Mouse (Mus musculus) myocyte (in vitro differentiated cells): ENCODE measurements around the gene Aarsd1. TPM values are rescaled to one million over a fixed set of nuclear protein-coding genes. Genes with fewer than 3 reads are reported as not detected.

Experiments
- H3K27me3 ChIP-seq: one replicate; pipeline ENCODE4 v1.6.1; 2011; ENCODE audit not compliant: control insufficient read depth, insufficient read depth, insufficient read length
- H3K36me3 ChIP-seq: one replicate; pipeline ENCODE4 v1.6.1; 2011; ENCODE audit not compliant: control insufficient read depth, insufficient read depth
- H3K4me2 ChIP-seq: one replicate; pipeline ENCODE4 v1.6.1; 2011; ENCODE audit warnings: low read depth, control low read depth
- H3K4me3 ChIP-seq: one replicate; pipeline ENCODE4 v1.5.1; 2011; ENCODE audit warnings: mild to moderate bottlenecking, control low read depth, moderate library complexity
- H3K79me2 ChIP-seq: one replicate; pipeline ENCODE4 v1.6.1; 2011; ENCODE audit not compliant: control insufficient read depth, insufficient read depth
- H3ac ChIP-seq: one replicate; pipeline ENCODE4 v1.6.1; 2011; ENCODE audit not compliant: control insufficient read depth, insufficient read length
- CEBPB ChIP-seq: IDR thresholded peaks from 2 replicates; pipeline ENCODE4 v1.6.1; 2011; ENCODE audit warnings: mild to moderate bottlenecking, moderate library complexity; ENCODE audit not compliant: poor library complexity, insufficient read depth, severe bottlenecking
- E2F4 ChIP-seq: IDR thresholded peaks from one replicate; pipeline ENCODE4 v1.6.1; 2011; ENCODE audit warnings: mild to moderate bottlenecking, control low read depth, moderate library complexity; ENCODE audit not compliant: insufficient read depth
- MAX ChIP-seq: IDR thresholded peaks from one replicate; pipeline ENCODE4 v1.6.1; 2011; ENCODE audit warnings: low read depth, mild to moderate bottlenecking, control low read depth
- MYOD1 ChIP-seq, 3 experiments: IDR thresholded peaks; one replicate each; pipeline ENCODE4 v1.6.1; 2011; ENCODE audit warnings: control low read depth in 2 of 3, low read depth in 2 of 3, mild to moderate bottlenecking in 2 of 3, moderate library complexity in 1 of 3; ENCODE audit not compliant: insufficient read length in 2 of 3, control insufficient read depth in 1 of 3
- MYOG ChIP-seq, 3 experiments: IDR thresholded peaks; one replicate each; pipeline ENCODE4 v1.6.1; 2011; ENCODE audit warnings: control low read depth in 2 of 3, low read depth in 2 of 3, mild to moderate bottlenecking in 2 of 3; ENCODE audit not compliant: insufficient read length in 2 of 3, control insufficient read depth in 1 of 3, insufficient read depth in 1 of 3
- POLR2A ChIP-seq: IDR thresholded peaks from one replicate; pipeline ENCODE4 v1.6.1; 2011; ENCODE audit warnings: low read depth, mild to moderate bottlenecking, control low read depth, moderate library complexity; ENCODE audit not compliant: insufficient read length
- POLR2AphosphoS2 ChIP-seq: IDR thresholded peaks from one replicate; pipeline ENCODE4 v1.6.1; 2011; ENCODE audit warnings: low read depth, control low read depth; ENCODE audit not compliant: insufficient read length
- REST ChIP-seq: IDR thresholded peaks from one replicate; pipeline ENCODE4 v1.6.1; 2011; ENCODE audit warnings: mild to moderate bottlenecking, control low read depth, moderate library complexity; ENCODE audit not compliant: insufficient read depth, insufficient read length
- SRF ChIP-seq: IDR thresholded peaks from one replicate; pipeline ENCODE4 v1.6.1; 2011; ENCODE audit warnings: low read depth; ENCODE audit not compliant: control insufficient read depth, insufficient read length
- TCF12 ChIP-seq: IDR thresholded peaks from one replicate; pipeline ENCODE4 v1.6.1; 2011; ENCODE audit warnings: mild to moderate bottlenecking, control low read depth; ENCODE audit not compliant: poor library complexity, insufficient read depth, severe bottlenecking
- TCF3 ChIP-seq: IDR thresholded peaks from one replicate; pipeline ENCODE4 v1.6.1; 2011; ENCODE audit warnings: low read depth, control low read depth; ENCODE audit not compliant: insufficient read length
- USF1 ChIP-seq: IDR thresholded peaks from one replicate; pipeline ENCODE4 v1.6.1; 2011; ENCODE audit warnings: low read depth, mild to moderate bottlenecking, control low read depth, moderate library complexity
- polyA plus RNA-seq: library from polyadenylated mRNA; unstranded; fragments of >200 nt; fragmentation: generic; extraction: Trizol; gene quantifications from one replicate; pipeline ENCODE4 v1.2.1, GENCODE M21; 2012; ENCODE audit warnings: missing spikeins

The Aarsd1 gene
- polyA plus RNA-seq, 1 experiment, result 31.2 TPM

GRCm38 (mm10) chr11:101435831-101436230 lies 18.4 kb upstream of the Aarsd1 start:
- no peak for TF ChIP-seq USF1
- no peak for TF ChIP-seq REST
- no peak for TF ChIP-seq MYOG (IDR thresholded peaks at IDR 0.05; ENCODE audit: control insufficient read depth in 1 of 3, insufficient read depth in 1 of 3, insufficient read length in 2 of 3, low read depth in 2 of 3)
- TF ChIP-seq MAX, result no peak
- TF ChIP-seq MYOD1 (IDR thresholded peaks at IDR 0.05; ENCODE audit: control insufficient read depth in 1 of 3, insufficient read length in 2 of 3, low read depth in 2 of 3), result no peak
- no peak for TF ChIP-seq CEBPB
- no peak for TF ChIP-seq TCF3
- TF ChIP-seq POLR2A, result no peak
- TF ChIP-seq TCF12, result no peak
- TF ChIP-seq E2F4, result no peak
- no peak for TF ChIP-seq POLR2AphosphoS2
- no peak for TF ChIP-seq SRF
- Histone ChIP-seq H3K27me3 (no peaks in the 10 kb centered on the region), H3K4me3 (no peak overlapping the region), H3K4me2 (no peak overlapping the region), H3K36me3 (peaks cover 4% of the 10 kb centered on the region), H3K79me2 (no peaks in the 10 kb centered on the region), H3ac (no peak overlapping the region)

DNA sequence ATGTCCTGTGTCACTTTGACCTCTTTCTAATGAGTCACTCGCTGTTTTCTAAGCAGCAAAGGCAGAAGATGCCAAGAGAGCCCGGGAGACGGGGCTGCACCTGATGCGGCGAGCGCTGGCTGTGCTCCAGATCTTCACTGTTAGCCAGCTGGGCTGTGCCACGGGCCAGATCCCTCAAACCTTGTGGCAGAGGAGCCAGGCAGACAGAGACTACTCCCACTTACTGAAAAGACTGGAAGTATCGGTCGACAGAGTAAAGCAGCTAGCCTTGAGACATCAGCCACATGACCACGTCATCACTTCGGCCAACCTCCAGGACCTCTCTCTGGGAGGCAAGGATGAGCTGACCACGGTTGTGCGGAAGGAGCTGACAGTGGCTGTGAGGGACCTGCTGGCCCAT lies 16.0 kb upstream of the Aarsd1 start:
- Histone ChIP-seq H3K4me3 (no peak overlapping the region), H3K36me3 (peaks cover 4% of the 10 kb centered on the region)
- no peak for TF ChIP-seq SRF
- TF ChIP-seq TCF12, result no peak
- no peak for TF ChIP-seq MYOD1 (IDR thresholded peaks at IDR 0.05; ENCODE audit: control insufficient read depth in 1 of 3, insufficient read length in 2 of 3, low read depth in 2 of 3)
- no peak for TF ChIP-seq POLR2AphosphoS2
- no peak for TF ChIP-seq MAX
- no peak for TF ChIP-seq POLR2A
- no peak for TF ChIP-seq REST
- no peak for TF ChIP-seq CEBPB
- no peak for TF ChIP-seq E2F4
- TF ChIP-seq TCF3, result no peak
- TF ChIP-seq USF1, result no peak
- no peak for TF ChIP-seq MYOG (IDR thresholded peaks at IDR 0.05; ENCODE audit: control insufficient read depth in 1 of 3, insufficient read depth in 1 of 3, insufficient read length in 2 of 3, low read depth in 2 of 3)

GRCm38 (mm10) chr11:101431327-101431726 lies 13.9 kb upstream of the Aarsd1 start:
- no peaks in the 10 kb centered on the region for H3K27me3 ChIP-seq
- no peak overlapping the region for H3K4me2 ChIP-seq
- no peak overlapping the region for H3K4me3 ChIP-seq
- H3ac ChIP-seq, result no peak overlapping the region
- H3K79me2 ChIP-seq, result peaks cover 12% of the 10 kb centered on the region
- H3K36me3 ChIP-seq, result peaks cover 4% of the 10 kb centered on the region
- TF ChIP-seq SRF (no peak), TCF3 (no peak), USF1 (no peak), MYOD1 (IDR thresholded peaks at IDR 0.05; ENCODE audit: control insufficient read depth in 1 of 3, insufficient read length in 2 of 3, low read depth in 2 of 3) (no peak), E2F4 (no peak), CEBPB (no peak), POLR2A (no peak)

More for the DNA sequence above, 16.0 kb upstream of the Aarsd1 start:
- no peaks in the 10 kb centered on the region for H3K27me3 ChIP-seq
- no peaks in the 10 kb centered on the region for H3K79me2 ChIP-seq
- no peak overlapping the region for H3ac ChIP-seq
- no peak overlapping the region for H3K4me2 ChIP-seq

- peaks cover 27% of the 10 kb centered on the region for H3K79me2 ChIP-seq
- H3K4me2 ChIP-seq, result peak overlapping the region; percentile 98
- TF ChIP-seq SRF (no peak), TCF3 (no peak), REST (no peak), MYOG (IDR thresholded peaks at IDR 0.05; ENCODE audit: control insufficient read depth in 1 of 3, insufficient read depth in 1 of 3, insufficient read length in 2 of 3, low read depth in 2 of 3) (no peak), MAX (no peak), TCF12 (no peak), E2F4 (no peak), POLR2A (no peak), USF1 (no peak), CEBPB (no peak), MYOD1 (IDR thresholded peaks at IDR 0.05; ENCODE audit: control insufficient read depth in 1 of 3, insufficient read length in 2 of 3, low read depth in 2 of 3) (no peak), POLR2AphosphoS2 (no peak)
- H3K36me3 ChIP-seq, result peaks cover 1% of the 10 kb centered on the region
- H3K27me3 ChIP-seq, result no peaks in the 10 kb centered on the region
- H3K4me3 ChIP-seq, result peak overlapping the region; percentile 66
- H3ac ChIP-seq, result no peak overlapping the region
Observed at GRCm38 (mm10) chr11:101426165-101426564, 8.8 kb upstream of the Aarsd1 start.
